Mouse (Mus musculus) heart, adult 2 months (tissue): ENCODE results near the gene Cfap97.

ENCODE experiments used
- CTCF ChIP-seq: fragments of 200-600 bp; IDR thresholded peaks from 2 replicates; pipeline ENCODE4 v1.8.1; 2022; ENCODE audit warnings: antibody characterized with exemption, mild to moderate bottlenecking, moderate library complexity
- POLR2A ChIP-seq: fragments of 200-500 bp; IDR thresholded peaks from 2 replicates; pipeline ENCODE4 v1.6.1; 2011; ENCODE audit warnings: mild to moderate bottlenecking, low read depth, low read length, control low read depth; ENCODE audit not compliant: insufficient read depth

DNA sequence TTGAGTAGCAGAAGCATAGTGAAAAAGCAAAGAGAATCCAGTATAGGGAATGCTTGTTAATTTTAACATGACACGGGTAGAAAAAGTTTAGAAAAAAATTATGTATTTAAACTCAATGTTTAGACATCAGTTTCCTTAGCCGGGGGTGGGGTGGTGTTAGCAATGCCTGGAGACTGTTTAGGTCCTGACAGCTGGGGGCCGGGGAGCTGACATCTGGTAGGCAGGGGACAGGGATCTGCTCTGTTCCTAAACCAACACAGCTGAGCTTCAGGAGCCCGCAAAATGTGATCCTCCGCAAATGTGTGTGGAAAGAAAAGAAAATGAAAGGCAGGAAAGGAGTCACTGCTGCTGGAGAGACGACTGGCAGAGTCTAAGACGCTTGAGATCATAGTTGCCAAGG lies 91.4 kb downstream of the Cfap97 start:
- TF ChIP-seq POLR2A (no peak), CTCF (no peak)
